Mouse (Mus musculus): ENCODE data around the gene Prdm1.

DNA sequence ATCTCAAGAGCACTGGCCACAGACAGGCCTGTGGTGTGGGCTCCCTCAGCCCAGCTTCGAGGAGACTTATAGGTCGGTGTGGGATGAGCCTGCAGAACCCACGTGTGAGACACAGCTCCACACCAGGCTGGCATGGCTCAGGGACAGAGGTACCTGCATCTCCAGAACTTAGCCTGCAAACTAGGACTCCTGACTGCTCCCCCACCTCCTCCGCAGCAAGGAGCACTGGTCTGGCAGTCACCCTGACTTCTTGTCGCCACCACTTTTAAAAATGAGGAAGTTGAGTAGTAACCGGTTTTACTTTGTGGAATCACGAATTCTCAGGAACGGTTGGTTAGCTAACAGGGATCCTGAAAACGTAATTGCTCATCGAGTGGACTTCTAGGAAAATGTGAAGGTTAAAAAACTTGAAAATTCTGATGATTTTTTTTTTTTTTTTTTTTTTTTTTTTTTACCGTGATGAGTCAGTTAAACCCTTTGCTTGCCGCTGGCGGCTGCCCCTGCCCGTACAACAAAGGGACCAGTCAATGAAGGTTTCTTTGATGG lies 10.8 kb upstream of the Prdm1 start:
- TF ChIP-seq POLR2A (IDR thresholded peaks at IDR 0.05; ENCODE audit: borderline replicate concordance, insufficient read depth, low read length) (no peak), CTCF (IDR thresholded peaks at IDR 0.05; ENCODE audit: borderline replicate concordance, insufficient read depth, low read depth, low read length) (no peak)

Data from cerebellum, adult 2 months (tissue).